Mouse (Mus musculus) lung, postnatal 25 days (tissue): ENCODE data around the gene Nwd2.
A peak's percentile ranks its signal among the peaks of the same experiment; 100 is the strongest.

Experiments used
- DNase-seq: peaks from one replicate; pipeline ENCODE4 v3.0.0; 2022; ENCODE audit warnings: low spot score

Gene Nwd2

DNA sequence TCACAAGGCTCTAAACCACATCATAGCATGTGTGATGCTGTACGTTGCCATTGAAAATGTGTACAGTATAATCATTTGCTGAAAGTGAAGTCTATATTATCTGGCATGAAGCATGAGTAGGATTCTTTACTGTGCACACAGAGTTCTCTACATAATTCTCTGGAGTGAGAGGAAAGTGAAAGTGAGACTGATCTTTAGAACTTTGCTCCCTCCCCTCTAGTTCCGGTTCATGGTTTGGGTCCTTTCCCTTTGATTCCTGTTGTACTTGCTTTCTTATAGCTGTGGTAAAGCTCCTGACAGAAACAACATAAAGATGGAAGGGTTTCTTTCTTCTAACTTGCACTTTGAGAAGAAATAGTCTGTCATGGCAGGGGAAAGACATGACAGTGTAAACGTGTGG, 107.0 kb downstream of the Nwd2 start:
- no peak for DNase-seq

DNA sequence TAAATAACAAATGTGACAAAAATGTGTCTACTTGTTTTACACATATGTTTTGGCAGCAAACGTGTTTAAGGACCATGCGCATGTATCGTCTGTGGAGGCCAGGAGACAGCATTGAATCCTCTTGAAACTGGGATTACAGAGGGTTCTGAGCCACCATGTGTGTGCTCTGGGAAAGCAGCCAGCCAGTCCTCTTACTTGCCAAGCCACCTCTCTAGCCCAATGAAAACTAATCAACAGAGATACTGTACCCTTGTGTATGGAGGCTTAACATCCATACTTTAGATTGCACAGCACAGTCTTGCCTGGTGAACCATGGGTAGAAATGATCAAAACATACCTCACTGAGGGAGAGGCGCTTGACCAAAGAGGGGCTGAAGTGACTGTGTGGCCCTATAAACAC, 117.0 kb downstream of the Nwd2 start:
- no peak for DNase-seq

DNA sequence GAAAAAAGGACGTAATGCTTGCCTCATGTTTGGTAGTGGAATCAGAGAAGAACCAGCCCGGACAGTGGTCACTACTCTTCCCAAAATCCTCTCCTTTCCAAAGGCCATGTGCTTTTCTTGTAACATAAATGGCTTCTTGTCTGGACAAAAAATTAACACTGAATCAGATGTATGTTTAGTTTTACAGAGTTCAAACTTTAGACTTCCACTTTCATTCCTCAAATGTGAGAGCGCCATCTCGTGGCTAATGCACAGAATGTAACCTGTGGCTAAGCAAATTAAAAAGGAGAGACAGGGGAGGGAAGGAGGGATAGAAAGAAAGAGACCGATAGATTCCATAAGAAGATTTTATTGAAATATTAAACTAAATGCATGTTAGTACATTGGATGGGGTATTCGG, 117.8 kb downstream of the Nwd2 start:
- peak; percentile 35 for DNase-seq

- DNase-seq, result no peak
These were observed 118.6 kb downstream of the Nwd2 start for GRCm38 (mm10) chr5:63767464-63767863.

- DNase-seq, result no peak
These were observed 119.3 kb downstream of the Nwd2 start for GRCm38 (mm10) chr5:63768220-63768619.

DNA sequence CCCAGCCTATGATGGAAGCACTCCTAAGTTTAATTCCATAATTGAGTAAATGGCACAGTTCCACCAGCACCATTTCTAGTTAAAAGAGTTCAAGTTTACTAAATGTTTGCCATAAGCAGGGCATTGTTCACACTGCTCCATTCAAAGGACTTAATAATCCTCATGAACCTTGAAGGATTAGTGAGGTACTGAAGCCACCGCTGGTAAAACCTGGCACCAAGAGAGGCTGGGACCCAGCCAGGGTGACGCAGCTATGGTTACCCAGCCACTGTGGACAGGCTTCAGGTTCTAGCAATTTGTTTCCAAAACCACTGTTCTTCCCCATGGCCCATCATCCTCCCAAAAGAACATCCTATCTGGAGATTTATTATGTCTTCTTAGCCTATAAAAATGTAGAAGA, 124.1 kb downstream of the Nwd2 start:
- DNase-seq, result no peak

- DNase-seq, result no peak
These were observed 124.7 kb downstream of the Nwd2 start for GRCm38 (mm10) chr5:63773603-63774002.

- no peak for DNase-seq
These were observed 139.4 kb downstream of the Nwd2 start for GRCm38 (mm10) chr5:63788156-63788826.

GRCm38 (mm10) chr5:63811819-63812508, 163.1 kb downstream of the Nwd2 start, which contains the start of gene 0610040J01Rik:
Gene 0610040J01Rik (plus strand): TSS chr5:63812363.
- DNase-seq, result peak; percentile 86

- no peak for DNase-seq
These were observed 163.6 kb downstream of the Nwd2 start for GRCm38 (mm10) chr5:63812509-63812865.

GRCm38 (mm10) chr5:63816643-63817042, 167.7 kb downstream of the Nwd2 start:
- no peak for DNase-seq

DNA sequence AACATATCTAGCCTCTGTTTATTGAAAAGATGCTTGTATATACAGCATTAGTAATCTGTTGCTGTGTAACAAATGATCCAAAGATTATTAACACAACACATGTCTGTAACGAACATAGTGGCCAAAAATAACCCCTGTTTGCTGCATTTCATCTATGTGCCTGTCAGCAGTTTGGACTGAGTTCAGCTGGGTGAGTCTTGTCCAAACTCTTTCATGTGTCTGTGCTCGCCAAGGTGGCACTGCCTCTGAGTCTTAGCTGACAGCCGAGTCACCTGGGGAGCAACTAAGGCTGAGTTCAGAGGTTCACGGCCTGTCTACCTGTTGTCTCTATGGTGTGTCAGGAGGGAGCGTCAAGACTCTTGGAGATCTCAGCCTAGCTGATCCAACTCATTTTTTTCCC, 168.4 kb downstream of the Nwd2 start:
- DNase-seq, result no peak

- no peak for DNase-seq
These were observed 170.1 kb downstream of the Nwd2 start for GRCm38 (mm10) chr5:63818975-63819374.

- peak; percentile 37 for DNase-seq
These were observed 170.6 kb downstream of the Nwd2 start for GRCm38 (mm10) chr5:63819519-63819918.

- DNase-seq, result peak; percentile 38
These were observed 172.3 kb downstream of the Nwd2 start for GRCm38 (mm10) chr5:63821176-63821575.

DNA sequence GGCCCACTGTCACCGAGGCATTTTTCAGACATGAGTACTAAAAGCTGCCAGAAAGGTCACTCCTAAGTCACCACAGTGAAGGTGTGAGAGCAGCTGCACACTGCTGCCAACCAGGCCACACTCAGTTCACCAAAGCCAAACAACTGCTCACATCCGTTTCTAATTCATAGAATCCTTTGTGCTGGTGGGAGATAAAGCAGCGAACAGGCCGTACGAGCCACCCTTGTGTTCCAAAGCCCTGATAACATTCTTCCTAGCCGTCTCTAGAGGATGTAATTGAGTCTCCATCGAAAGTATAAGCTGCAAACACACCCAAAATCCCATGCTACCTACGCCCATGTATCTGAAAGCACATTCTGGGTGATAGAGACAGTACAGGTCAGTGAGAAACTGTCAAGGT, 173.0 kb downstream of the Nwd2 start:
- DNase-seq, result no peak

GRCm38 (mm10) chr5:63823362-63824332, 174.7 kb downstream of the Nwd2 start:
- DNase-seq, result peak; percentile 47

GRCm38 (mm10) chr5:63824599-63825350, 175.9 kb downstream of the Nwd2 start:
- DNase-seq, result no peak

GRCm38 (mm10) chr5:63825881-63826280, 177.0 kb downstream of the Nwd2 start:
- peak; percentile 33 for DNase-seq

DNA sequence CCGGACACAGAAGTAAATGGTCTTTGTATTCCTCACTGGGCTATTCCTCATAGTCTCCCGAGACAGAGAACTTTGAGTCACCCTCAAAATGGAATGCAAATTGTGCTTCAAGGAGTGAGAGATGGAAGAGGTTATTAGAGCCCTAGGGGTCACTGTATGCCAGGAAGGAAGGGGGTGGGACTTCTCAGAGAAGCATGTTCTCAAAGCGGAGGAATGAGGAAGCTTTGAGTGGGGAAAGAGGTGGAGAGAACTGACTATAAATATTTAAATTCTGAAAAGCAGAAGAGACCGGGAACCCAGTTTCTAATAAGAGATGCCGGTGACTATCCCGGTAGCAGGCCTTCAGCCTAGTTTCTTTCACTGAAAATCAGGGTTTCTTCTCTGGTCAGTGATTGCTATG, 178.1 kb downstream of the Nwd2 start:
- peak; percentile 79 for DNase-seq

- peak; percentile 63 for DNase-seq
These were observed 178.6 kb downstream of the Nwd2 start for GRCm38 (mm10) chr5:63827415-63828053.
